Mouse (Mus musculus): Measurements from ENCODE around the gene Hoxb5.

The Hoxb5 gene

DNA sequence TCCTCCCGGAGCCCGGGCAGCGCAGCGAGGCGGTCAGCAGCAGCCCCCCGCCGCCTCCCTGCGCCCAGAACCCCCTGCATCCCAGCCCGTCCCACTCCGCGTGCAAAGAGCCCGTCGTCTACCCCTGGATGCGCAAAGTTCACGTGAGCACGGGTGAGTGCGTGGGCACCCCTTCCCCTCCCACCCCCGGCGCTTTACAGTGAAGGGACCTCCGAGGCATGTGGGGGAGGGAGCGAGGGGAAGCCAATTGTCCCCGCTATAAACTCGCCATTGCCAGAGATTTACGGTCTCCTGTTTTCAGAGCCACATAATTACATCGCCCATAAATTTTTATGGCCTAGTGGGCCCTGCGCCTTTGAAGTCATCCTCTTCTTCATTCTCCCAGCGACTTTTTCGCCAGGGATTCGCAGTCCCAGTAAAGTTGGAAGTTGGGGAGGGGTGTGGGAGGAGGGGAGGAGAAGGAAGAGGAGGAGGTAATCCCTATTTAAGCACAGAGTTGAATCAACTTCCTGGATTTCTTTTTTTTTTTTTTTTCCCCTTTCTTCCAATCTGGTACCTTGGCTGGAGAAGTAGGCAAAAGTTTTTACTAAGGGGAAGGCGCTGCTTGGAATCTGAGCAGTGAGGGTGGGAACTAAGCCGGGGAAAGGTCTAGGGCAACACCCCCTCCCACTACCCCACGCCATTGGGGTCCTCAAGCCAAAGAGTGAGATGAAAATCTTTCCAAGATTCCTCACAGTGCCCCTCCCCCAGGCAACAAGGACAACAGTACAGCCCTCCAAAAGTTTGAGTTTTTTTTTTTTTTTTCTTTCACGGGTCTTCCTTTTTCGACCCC, 16.2 kb downstream of the Hoxb5 start:
- no peak for DNase-seq (ENCODE audit: low spot score)

GRCm38 (mm10) chr11:96319910-96320309, 16.8 kb downstream of the Hoxb5 start:
- no peak for DNase-seq (ENCODE audit: low spot score)

DNA sequence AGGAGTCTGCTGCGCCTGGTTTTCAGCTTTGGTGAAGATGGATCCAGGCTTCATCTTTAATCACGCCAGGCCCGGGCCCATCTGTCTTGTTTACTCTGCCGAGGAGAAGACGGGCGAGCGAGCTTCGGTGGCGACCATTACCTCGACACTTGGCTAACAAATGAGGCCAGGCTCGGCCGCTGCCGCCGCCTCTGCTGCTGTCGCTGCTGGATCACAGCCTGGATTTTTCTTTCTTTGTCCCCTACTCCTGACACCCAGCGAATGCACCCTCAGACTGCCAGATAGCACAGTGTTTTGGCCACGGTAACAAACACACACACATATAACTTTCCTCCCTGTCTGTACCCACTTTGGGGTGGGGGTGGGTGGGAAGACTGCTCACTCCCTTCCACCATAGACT, 17.6 kb downstream of the Hoxb5 start:
- no peak for DNase-seq (ENCODE audit: low spot score)

- no peak for DNase-seq (ENCODE audit: low spot score)
Observed at GRCm38 (mm10) chr11:96321846-96322245, 18.7 kb downstream of the Hoxb5 start.

- DNase-seq (ENCODE audit: low spot score) = no peak
Observed at GRCm38 (mm10) chr11:96322738-96323137, 19.6 kb downstream of the Hoxb5 start.

DNA sequence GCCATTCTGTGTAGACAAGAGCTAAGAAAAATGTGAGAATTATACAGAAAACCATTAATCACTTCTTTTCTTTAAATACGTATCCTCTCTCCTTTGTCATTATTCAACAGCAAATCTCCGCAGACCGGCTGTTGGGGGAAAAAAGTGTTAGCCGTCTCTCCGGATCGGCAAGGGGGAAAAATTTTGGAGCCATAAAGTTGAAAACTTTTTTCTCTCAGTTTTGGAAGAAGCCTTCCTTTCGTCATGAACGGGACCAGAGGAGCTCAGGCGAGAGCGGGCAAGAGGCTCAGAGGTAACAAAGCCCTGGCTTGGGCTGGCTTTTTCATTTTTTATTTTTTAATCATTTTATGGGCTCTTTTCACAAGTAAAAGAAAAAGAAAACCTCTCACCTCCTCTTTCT, 20.0 kb downstream of the Hoxb5 start, which contains the start of gene Hoxb3:
Gene Hoxb3 (plus strand): TSS at position 173 of the 400 bp plus-strand sequence.
- no peak for DNase-seq (ENCODE audit: low spot score)

DNA sequence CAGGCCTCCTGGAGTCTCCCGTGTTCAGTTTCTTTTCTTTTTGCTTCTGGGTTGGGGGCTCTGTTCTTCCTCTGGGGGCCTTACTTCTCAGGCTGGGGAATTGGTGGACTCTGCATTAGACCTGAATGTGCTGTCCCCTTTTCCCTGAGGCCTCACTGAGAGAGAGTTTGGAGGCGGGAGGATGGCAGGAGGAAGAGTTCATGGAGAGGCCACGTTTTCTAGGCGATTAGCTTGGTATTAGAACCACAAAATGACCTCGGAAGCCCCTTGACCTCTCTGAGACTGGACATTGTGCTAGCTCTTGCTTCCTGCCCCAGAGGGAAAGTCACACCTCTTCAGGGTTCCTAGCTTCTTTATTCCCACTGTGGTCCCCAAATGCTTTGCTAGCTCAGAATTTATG, 21.0 kb downstream of the Hoxb5 start:
- DNase-seq (ENCODE audit: low spot score) = no peak

DNA sequence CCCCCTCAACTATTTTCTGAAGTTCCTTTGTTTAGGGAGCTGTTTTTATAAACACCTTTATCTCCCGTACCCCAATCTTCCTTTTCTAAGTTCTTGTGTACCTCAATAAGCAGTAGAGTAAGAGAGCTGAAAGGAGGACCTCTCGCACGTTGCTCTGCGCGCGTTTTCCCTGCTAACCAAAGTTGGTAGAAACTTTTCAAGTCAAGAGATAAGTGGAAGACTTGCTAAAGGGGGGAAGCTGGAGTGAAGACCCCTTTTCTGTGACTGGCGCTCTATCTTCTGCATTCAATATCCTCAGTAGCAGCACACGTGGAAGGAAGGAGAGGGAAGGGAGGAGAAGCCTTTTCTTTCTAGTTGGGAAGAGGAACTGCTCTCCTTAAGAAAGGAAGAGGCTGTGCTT, 21.8 kb downstream of the Hoxb5 start:
- no peak for DNase-seq (ENCODE audit: low spot score)

DNA sequence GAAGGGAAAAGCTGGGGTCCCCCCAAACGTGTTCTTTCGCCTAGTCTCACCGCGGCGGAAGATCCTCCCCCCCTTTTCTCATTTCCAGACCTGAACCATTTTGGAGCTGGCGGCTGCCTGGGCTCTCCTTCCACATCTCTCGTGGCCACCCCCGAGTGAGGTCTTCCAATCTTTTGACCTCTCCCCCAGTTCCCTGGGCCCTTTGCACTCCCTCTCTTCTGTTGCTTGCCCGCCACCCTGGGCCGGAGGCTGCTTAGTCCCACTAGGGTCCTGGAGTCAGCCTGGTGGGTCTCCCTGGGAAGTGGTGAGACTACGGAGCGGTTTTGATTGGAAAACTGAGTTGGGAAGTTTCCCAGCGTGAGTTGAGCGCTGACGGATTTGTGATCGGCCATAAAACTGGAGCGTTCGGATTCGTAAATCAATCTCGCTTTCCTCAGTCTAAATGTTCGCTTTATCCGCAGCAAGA, 22.6 kb downstream of the Hoxb5 start:
- DNase-seq (ENCODE audit: low spot score) = no peak

- no peak for DNase-seq (ENCODE audit: low spot score)
Observed at GRCm38 (mm10) chr11:96326705-96327104, 23.6 kb downstream of the Hoxb5 start.

DNA sequence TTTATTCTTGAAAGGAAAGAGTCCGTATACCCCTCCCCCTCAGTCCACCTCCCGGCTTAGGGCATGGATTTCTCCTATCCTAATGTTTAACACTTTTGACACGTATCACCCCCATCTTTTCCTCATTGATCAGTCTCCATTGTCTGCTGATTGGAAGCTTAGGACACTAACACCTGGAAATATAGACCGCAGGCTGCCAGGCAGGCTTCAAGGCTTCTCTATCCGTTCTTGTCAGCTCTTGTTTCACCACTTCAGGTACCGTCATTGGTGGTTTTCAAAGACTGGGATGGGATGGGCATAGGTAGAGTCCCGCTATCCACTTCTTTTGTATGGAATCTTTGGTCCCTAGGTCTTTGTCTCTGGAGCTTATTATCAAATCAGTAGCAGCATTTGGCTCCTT, 24.0 kb downstream of the Hoxb5 start:
- no peak for DNase-seq (ENCODE audit: low spot score)

DNA sequence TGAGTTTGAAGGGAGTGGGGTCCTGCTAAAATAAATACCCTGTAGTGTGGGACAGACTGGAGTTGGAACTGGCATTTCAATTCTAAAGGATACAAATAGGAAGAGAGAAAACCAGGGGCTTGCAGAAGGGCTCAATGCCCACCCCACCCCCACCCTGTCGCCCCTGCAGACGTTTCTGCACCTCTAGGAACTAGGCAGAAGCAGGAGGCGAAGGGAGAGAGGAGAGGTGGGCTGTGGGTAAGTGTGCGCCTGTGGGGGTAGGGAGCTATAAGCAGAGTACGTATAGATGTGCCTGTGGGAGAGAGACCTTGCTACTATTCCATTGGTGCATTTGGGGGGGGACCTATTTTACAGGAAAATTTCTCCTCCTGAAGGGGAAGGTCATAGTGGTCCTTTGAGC, 24.6 kb downstream of the Hoxb5 start:
- no peak for DNase-seq (ENCODE audit: low spot score)

GRCm38 (mm10) chr11:96328605-96329004, 25.5 kb downstream of the Hoxb5 start:
- no peak for DNase-seq (ENCODE audit: low spot score)

GRCm38 (mm10) chr11:96332105-96332504, 29.0 kb downstream of the Hoxb5 start:
- no peak for DNase-seq (ENCODE audit: low spot score)

GRCm38 (mm10) chr11:96332618-96333032, 29.5 kb downstream of the Hoxb5 start:
- no peak for DNase-seq (ENCODE audit: low spot score)

- DNase-seq (ENCODE audit: low spot score) = no peak
Observed at GRCm38 (mm10) chr11:96333241-96334001, 30.3 kb downstream of the Hoxb5 start.

GRCm38 (mm10) chr11:96334002-96334364, 30.8 kb downstream of the Hoxb5 start:
- DNase-seq (ENCODE audit: low spot score) = no peak

DNA sequence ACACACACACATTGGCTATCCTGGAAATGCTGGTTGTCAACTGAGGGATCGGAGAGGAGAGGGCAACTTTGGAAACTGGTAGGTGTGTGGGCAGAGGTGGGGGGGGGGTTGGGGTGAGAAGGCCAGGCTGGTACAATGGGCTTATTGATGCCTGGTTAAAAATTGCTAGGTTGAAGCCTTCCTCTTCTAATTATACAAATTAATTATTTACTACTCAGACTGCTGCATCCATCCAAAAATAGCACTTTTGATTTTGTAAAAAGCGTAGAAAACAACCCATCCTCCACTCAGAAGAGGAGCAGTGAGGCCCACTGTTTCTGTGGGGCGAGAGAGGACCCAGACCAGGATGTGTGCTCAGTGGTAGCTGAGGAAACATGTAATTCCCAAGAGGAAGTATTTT, 31.9 kb downstream of the Hoxb5 start:
- DNase-seq (ENCODE audit: low spot score) = no peak

DNA sequence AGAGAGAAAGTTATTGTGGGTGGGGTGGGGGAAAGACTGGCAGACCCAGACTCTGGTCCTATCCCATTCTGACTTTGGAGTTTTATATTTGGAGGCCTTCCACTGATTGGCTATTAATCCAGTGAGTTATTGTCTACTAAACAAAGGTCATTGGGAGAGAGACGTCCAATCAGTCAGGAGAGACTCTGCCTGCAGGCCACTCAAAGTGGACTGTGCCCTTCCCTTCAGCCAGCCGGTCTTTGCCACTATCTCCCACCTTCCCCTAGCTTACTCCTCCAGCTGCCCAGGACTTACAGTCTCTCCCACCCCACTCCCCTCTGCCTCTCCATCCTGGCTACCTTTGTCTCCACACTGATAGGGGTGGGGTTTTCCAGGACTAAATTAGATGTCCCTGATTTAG, 33.5 kb downstream of the Hoxb5 start:
- DNase-seq (ENCODE audit: low spot score) = no peak

DNA sequence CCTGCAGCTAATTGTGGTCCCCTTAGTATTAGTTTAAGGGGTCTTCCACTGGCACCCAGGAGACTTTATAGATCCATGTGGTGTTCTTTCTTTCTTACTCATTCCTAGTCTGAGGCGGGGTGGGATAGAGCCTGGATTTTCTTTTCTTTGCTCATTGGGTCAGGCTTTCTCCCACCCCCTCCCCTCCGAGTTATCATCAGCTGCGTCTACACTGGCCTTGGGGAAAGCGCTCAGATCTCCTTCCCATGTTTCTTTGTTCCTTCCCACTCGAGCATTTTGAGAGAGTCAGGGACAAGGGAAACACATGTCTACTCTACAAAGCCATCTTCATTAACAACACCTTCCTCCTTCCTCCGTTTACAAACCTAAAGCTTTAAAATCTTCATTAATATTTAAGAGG, 33.9 kb downstream of the Hoxb5 start:
- DNase-seq (ENCODE audit: low spot score) = no peak

GRCm38 (mm10) chr11:96338957-96339855, 36.1 kb downstream of the Hoxb5 start:
- DNase-seq (ENCODE audit: low spot score) = no peak

DNA sequence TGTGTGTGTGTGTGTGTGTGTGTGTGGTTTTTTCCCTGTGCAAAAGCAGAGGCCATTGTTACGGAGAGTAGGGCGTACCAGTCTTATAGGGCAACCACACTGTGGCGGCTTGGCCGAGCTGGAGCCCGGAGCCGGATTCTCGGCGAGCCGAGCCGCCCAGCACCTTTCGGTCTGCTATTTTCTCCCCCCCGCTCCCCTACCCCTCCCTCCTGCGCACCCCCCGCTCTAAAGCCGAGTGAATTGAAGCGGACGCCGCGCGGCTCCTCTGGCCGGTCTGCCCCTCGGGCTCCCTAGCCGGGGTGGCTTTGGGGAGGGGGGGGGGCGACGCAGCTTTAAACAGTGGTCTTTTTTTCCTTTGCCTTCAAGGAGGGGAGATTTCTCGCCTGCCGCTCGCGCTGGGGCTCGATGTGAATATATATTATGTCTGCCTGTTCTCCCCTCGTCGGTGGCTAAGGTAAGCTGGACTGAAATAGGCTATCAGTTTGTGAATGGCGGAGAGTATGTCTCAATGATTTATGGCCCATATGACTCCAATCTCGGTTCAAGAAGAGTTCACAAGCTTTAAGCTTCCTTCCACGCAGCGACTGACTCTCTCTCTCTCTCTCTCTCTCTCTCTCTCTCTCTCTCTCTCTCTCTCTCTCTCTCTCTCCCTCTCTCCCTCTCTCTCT, 37.7 kb downstream of the Hoxb5 start:
- DNase-seq (ENCODE audit: low spot score) = no peak
